Mouse (Mus musculus): ENCODE measurements around the gene Cfap300.
A peak's percentile ranks its signal among the peaks of the same experiment; 100 is the strongest.

The Cfap300 gene

GRCm38 (mm10) chr9:8042338-8043043, at the start of gene Cfap300:
TSS of gene Cfap300 (minus strand) at chr9:8042823.
- peak; percentile 96 for DNase-seq (ENCODE audit: low spot score)

GRCm38 (mm10) chr9:8078882-8079281, 36.3 kb upstream of the Cfap300 start:
- no peak for DNase-seq (ENCODE audit: low spot score)

DNA sequence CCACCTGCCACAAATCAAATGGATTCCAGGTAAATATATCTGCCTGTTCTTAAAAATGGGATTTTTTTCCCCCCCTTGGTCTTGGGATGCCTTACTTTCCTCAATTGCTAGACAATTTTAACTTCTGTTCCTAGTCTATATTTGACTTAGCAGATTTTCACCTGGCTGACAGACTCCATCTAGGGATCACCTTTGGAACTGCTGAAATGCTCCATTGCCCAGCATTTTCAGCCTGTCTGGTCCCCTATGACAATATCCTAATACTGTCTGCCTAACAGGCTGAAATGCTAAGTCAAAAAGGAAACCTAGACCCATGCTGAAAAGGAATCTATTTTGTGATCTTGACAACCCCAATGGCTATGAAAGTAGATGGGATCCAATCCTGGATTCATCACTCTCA, 31.7 kb upstream of the Cfap300 start:
- DNase-seq (ENCODE audit: low spot score), result peak; percentile 23

- DNase-seq (ENCODE audit: low spot score), result no peak
These were observed 30.7 kb upstream of the Cfap300 start for GRCm38 (mm10) chr9:8073203-8073755.

GRCm38 (mm10) chr9:8059636-8060035, 17.0 kb upstream of the Cfap300 start:
- DNase-seq (ENCODE audit: low spot score), result no peak

DNA sequence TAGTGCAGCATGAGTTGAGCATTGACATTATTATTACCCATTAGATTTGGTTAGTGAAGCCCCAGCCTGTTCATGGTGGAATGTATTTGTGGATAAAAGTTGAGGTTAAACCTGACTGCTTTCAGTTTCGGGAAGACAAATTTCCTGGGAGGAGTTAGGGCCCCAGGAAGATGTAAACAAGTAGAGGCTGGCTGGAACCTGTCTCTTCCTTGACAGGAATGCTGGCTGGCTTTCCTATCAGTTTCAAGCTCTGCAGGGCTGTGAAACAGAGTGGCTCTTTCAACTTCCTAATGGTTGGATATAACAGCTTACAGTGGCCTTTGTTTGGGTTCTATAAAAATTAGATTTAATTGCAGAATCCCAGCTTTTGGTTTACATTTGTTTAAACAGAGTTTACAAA, 12.2 kb upstream of the Cfap300 start:
- DNase-seq (ENCODE audit: low spot score), result peak; percentile 59

DNA sequence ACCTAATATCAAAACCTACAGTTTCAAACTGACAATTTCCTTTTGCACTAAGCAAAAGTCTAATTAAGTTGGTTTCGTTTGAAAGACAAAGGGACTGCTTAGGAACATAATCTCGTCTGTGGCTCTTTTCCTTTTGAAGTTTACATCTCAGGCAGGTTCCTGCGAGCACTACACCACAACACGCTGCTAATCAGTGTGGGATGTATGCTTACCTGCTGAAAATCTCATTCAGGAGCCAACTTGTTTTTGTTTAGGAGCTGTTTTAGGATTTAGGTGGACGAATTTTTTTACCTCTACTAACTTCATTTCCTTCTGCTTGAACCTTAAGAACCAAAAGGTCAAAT, 393 bp upstream of the Cfap300 start:
- DNase-seq (ENCODE audit: low spot score), result no peak

DNA sequence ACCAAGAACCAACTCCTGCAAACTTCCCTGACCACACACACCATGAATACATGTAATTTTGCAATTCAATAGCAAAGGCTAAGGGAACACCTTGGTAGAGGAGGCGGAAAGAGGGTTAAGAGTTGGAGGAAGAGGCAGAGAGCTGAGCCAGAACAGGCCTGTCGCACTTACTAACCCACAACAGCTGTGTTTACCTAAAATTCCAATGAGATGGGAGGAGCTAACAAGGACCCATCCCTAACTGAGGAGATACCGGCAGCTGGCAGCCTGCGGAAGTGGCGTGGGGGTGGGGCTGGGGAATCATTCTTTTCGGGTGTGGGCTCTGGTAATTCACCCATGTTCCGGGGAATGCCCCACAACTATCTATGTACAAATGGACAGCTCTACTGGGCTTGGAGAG, 7.1 kb downstream of the Cfap300 start:
- peak; percentile 30 for DNase-seq (ENCODE audit: low spot score)

DNA sequence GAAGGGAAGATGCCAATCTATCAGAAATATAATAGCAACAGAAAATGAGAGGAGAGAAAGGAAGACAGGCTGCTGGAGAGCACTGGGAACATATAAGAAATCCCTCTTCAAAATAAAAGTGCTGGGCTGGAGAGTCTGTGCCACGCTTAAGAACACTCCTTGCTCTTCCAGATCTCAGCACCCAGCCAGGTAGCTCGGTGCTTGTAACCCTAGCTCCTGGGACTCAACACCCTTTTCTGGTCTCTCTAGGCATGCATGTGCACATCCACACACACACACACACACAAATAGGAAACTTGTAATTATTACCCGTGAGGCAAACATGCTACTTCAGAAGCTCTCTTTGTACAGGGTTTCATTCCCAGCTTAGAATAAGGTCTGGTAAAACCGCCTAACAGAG, 7.5 kb downstream of the Cfap300 start:
- DNase-seq (ENCODE audit: low spot score), result no peak

GRCm38 (mm10) chr9:8034143-8034542, 8.5 kb downstream of the Cfap300 start:
- no peak for DNase-seq (ENCODE audit: low spot score)

DNA sequence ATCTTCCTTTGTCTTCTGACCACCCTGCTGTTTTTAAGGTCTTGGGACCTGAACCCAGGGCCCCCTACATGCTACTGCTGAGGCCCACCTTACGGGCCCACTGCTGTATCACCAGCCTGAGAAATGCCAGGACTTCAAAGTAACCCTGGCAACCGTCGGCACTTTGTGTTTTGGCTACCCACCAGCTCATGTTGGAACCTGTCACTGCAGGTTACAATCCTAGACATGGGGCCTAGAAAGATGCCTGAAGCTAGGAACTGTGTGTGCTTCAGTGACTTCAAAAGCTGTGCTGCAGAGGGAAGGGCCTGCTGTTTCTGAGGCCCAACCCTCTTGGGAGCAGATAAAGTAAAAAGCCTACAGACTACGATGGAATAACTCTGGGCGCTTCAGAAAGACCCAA, 9.8 kb downstream of the Cfap300 start:
- peak; percentile 12 for DNase-seq (ENCODE audit: low spot score)

DNA sequence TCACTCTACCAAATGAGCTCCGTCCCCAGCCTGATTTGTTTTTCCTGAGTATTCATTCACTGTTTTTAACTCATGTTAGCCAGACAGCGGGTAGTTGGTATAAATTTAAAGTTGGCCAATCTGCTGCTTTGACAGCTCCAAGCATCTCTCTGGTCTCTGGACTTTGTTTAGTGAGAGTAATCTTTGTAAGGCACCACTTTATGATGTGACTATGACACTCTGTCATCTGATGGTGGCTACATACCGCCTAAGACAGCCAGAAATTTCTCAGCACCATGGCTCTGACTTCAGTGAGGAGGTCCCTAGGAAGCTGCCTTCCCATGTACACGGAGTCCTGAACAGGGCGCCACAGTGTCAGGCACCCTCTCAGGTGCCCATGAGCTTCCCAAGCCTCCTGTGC, 24.0 kb downstream of the Cfap300 start:
- DNase-seq (ENCODE audit: low spot score), result no peak

DNA sequence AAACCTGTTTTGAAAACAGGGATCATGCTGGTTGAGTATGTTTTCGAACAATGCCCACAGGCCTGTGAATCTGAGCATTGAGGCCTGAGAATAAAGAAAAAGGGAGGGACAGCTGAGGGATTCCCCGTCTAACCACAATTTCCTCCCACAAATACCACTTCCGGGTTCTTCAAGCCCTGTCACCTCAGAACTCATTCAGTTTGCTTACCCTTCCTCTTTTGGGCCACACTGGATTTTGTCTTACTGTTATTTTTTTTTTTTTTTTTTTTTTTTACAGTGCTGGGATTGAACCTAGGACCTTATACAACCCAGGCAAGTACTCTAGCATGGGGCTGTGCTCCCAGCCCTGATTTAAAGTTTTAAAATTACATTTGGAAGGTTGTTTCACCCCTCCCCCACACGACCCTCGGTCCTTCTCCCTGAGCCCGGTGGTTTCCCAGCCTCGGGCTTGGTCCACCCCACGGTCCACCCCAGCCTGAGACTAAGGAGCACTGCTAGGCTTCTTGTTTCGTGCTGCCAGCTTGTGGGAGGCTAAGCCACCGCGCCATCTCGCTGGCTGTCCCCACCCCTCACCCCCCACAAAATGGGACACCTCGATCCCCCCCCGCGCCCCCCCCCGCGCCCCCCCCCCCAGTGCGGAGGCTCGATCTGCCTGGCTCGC, 25.2 kb downstream of the Cfap300 start:
- no peak for DNase-seq (ENCODE audit: low spot score)

DNA sequence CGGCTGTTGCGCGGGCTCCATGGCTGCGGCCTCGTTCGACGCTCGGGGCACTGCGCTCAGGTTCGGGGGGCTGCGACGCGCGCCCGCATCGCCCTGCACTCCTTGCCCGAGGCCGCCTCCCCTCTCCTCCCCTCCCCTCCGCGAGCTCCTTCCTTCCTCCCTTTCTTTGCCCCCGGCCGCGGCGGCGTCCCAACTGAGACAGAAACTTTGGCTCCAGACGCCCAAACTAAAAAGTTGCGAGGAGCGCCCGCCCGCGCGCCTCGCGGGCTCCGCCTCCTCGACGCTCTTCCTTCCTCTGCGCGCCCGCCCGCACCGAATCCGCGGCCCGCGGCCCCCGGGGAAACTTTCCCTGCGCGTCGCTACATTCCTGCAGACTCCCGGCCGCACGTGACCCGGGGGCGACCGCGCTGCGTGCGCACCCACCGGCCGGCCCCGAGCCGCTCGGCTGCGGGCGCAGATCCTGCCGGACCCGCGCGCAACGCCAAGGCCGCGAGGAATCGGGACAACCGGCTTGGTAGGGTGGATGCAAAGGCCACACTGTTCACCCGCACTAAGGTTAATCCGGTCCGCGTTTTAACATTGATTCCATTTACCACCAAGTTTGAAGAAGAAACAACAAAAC, 38.1 kb downstream of the Cfap300 start, which contains the start of gene Yap1:
Gene Yap1 (minus strand): TSS at position 227 of the 622 bp plus-strand sequence.
- peak; percentile 91 for DNase-seq (ENCODE audit: low spot score)

GRCm38 (mm10) chr9:8003301-8004271, 39.0 kb downstream of the Cfap300 start:
- peak; percentile 70 for DNase-seq (ENCODE audit: low spot score)

GRCm38 (mm10) chr9:8002806-8003205, 39.8 kb downstream of the Cfap300 start:
- DNase-seq (ENCODE audit: low spot score), result no peak

- no peak for DNase-seq (ENCODE audit: low spot score)
These were observed 41.3 kb downstream of the Cfap300 start for GRCm38 (mm10) chr9:8001352-8001751.

- DNase-seq (ENCODE audit: low spot score), result no peak
These were observed 48.3 kb downstream of the Cfap300 start for GRCm38 (mm10) chr9:7994275-7994674.

DNA sequence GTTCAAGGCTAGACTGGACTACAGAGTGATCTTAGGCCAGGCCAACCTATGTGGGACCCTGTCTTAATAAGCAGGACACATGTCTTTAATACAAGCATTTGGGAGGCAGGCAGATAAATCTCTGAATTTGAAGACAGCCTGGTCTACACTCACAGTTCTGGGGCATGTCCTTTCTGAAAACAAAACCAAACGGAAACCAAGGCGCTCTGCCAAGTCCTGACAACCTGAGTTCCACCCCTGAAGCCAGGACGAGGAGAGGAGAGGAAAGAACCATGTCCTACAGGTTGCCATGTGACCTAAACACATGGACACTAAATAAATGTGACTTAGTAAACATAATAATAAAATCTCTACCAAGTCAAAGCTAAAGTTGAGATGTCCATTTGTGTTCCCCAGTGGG, 50.0 kb downstream of the Cfap300 start:
- DNase-seq (ENCODE audit: low spot score), result peak; percentile 29

- no peak for DNase-seq (ENCODE audit: low spot score)
These were observed 51.7 kb downstream of the Cfap300 start for GRCm38 (mm10) chr9:7990897-7991296.

- DNase-seq (ENCODE audit: low spot score), result no peak
These were observed 55.5 kb downstream of the Cfap300 start for GRCm38 (mm10) chr9:7987119-7987518.

- no peak for DNase-seq (ENCODE audit: low spot score)
These were observed 58.3 kb downstream of the Cfap300 start for GRCm38 (mm10) chr9:7984287-7984686.
